Comparison of ENCODE assay signal across 9 mouse cellular contexts in genomic region chr1:132525832-132526231, GRCm38 (mm10). TPM values are rescaled to one million over a fixed set of nuclear protein-coding genes. Genes with fewer than 3 reads are reported as not detected.
DNase-seq lines count a peak whose midpoint lies in the region; ATAC-seq lines count a peak whose summit lies in the region.
"Had no signal": no experiment of that assay in that cellular context is flagged by ENCODE, and none has a peak within 500 bp of the region (broad histone marks: within the 10 kb centered on the region; RNA-seq: fewer than 3 reads in every experiment).

No protein-coding gene starts in this region.

- H3K9ac ChIP-seq in kidney, embryonic 14.5 days (ENCODE audit: low read depth, low read length): no peak overlapping the region
- no peak overlapping the region for H3K9ac ChIP-seq in intestine, embryonic 14.5 days (ENCODE audit: low read length)
- H3K9ac ChIP-seq: embryonic facial prominence, embryonic 15.5 days had no signal

- H3K4me3 ChIP-seq in kidney, embryonic 14.5 days (ENCODE audit: low read length): no peak overlapping the region
- H3K4me3 ChIP-seq in intestine, embryonic 14.5 days (ENCODE audit: low read depth, low read length): no peak overlapping the region
- no peak overlapping the region for H3K4me3 ChIP-seq in limb, embryonic 10.5 days
- H3K4me3 ChIP-seq: embryonic facial prominence, embryonic 15.5 days had no signal

- ATAC-seq in kidney, embryonic 14.5 days (ENCODE audit: low FRiP score, low TSS enrichment): no peak
- ATAC-seq in intestine, embryonic 14.5 days (replicated peaks; ENCODE audit: low FRiP score, low TSS enrichment, low read depth): no peak; the same call in 1 of the 2 replicates
- 0 out of 2 replicates have a peak, but pooled peaks have one; percentile 29 for ATAC-seq in monocyte, adult 5-6 weeks (replicated peaks; ENCODE audit: insufficient number of reproducible peaks, low FRiP score, low TSS enrichment, poor library complexity, severe bottlenecking)

- no peaks in the 10 kb centered on the region for H3K36me3 ChIP-seq in kidney, embryonic 14.5 days (ENCODE audit: control insufficient read depth, insufficient read depth, low read length)
- no peaks in the 10 kb centered on the region for H3K36me3 ChIP-seq in intestine, embryonic 14.5 days (ENCODE audit: control insufficient read depth, insufficient read depth, low read length)
- H3K36me3 ChIP-seq in limb, embryonic 10.5 days: no peaks in the 10 kb centered on the region
- H3K36me3 ChIP-seq: embryonic facial prominence, embryonic 15.5 days had no signal

- no peaks in the 10 kb centered on the region for H3K27me3 ChIP-seq in kidney, embryonic 14.5 days (ENCODE audit: control insufficient read depth, insufficient read depth, low read length)
- no peaks in the 10 kb centered on the region for H3K27me3 ChIP-seq in intestine, embryonic 14.5 days (replicated peaks; ENCODE audit: control insufficient read depth, insufficient read depth, low read length)
- peaks cover 23% of the 10 kb centered on the region for H3K27me3 ChIP-seq in limb, embryonic 10.5 days (ENCODE audit: low read depth, poor library complexity, severe bottlenecking)
- H3K27me3 ChIP-seq: embryonic facial prominence, embryonic 15.5 days had no signal

- no peak overlapping the region for H3K27ac ChIP-seq in kidney, embryonic 14.5 days (ENCODE audit: low read depth, low read length)
- H3K27ac ChIP-seq in intestine, embryonic 14.5 days (ENCODE audit: low read depth): no peak overlapping the region
- H3K27ac ChIP-seq in limb, embryonic 10.5 days: peak overlapping the region; percentile 84
- H3K27ac ChIP-seq: embryonic facial prominence, embryonic 15.5 days had no signal

- WGBS in kidney, embryonic 14.5 days: 5% methylated on average over 10 of the region's 10 CpGs
- WGBS in intestine, embryonic 14.5 days: 7% methylated on average over 10 of the region's 10 CpGs
- WGBS in limb, embryonic 10.5 days: 9% methylated on average over 10 of the region's 10 CpGs

- no peak overlapping the region for H3K4me2 ChIP-seq in kidney, embryonic 14.5 days (replicated peaks; ENCODE audit: low read depth, low read length)
- H3K4me2 ChIP-seq in intestine, embryonic 14.5 days (ENCODE audit: low read length): no peak overlapping the region
- H3K4me2 ChIP-seq: embryonic facial prominence, embryonic 15.5 days had no signal

- DNase-seq in kidney, adult 18-20 months: peak; percentile 51
- peak; percentile 36 for DNase-seq in c-Kit-positive CD71-positive TER-119-negative erythroid progenitor cells, embryonic 14.5 days (ENCODE audit: low read depth)
- DNase-seq in fibroblast of lung, adult 2 months (ENCODE audit: low read depth): peak; percentile 40
- peak; percentile 88 for DNase-seq in intestine, embryonic 14.5 days (ENCODE audit: low spot score)
- DNase-seq in limb, embryonic 10.5 days (ENCODE audit: low spot score): peak; percentile 83
- peak; percentile 36 to 45 for DNase-seq in spleen, postnatal 36 days (ENCODE audit: low spot score in 2 of 2)

- H3K9me3 ChIP-seq in kidney, embryonic 14.5 days (ENCODE audit: control insufficient read depth, low read length): no peaks in the 10 kb centered on the region
- no peaks in the 10 kb centered on the region for H3K9me3 ChIP-seq in intestine, embryonic 14.5 days (ENCODE audit: control insufficient read depth, low read length)
- no peaks in the 10 kb centered on the region for H3K9me3 ChIP-seq in limb, embryonic 10.5 days (replicated peaks)
- H3K9me3 ChIP-seq: embryonic facial prominence, embryonic 15.5 days had no signal

- H3K4me1 ChIP-seq in kidney, embryonic 14.5 days (ENCODE audit: control insufficient read depth, insufficient read depth, low read length): 0 out of 2 replicates have a peak, but pooled peaks cover 2% of the 10 kb centered on the region
- H3K4me1 ChIP-seq in intestine, embryonic 14.5 days (replicated peaks; ENCODE audit: control insufficient read depth, insufficient read depth, low read length): peaks cover 6% of the 10 kb centered on the region; the same call in 1 of the 2 replicates
- peaks cover 36% of the 10 kb centered on the region for H3K4me1 ChIP-seq in limb, embryonic 10.5 days

RNA-seq across cellular contexts. Expression of gene Cntn2, which starts 17.2 kb away (rescaled TPM):
- polyA plus RNA-seq in kidney, embryonic 14.5 days (2014; fragmentation: Nextera tagmentation; extraction: Ambion mirVana): 0.26 and 0.32 TPM in 2 replicates
- 0.32 and 1.2 TPM in 2 replicates for polyA plus RNA-seq in intestine, embryonic 14.5 days (2014; fragmentation: Nextera tagmentation; extraction: Ambion mirVana)
- polyA plus RNA-seq in limb, embryonic 10.5 days (2016; fragmentation: Nextera tagmentation; extraction: Ambion mirVana): 0.94 and 1.3 TPM in 2 replicates
- not detected in 3 replicates for total RNA-seq in monocyte, adult 5-6 weeks (2017)

RNA-seq across cellular contexts. Expression of gene Tmem81, which starts 19.8 kb away (rescaled TPM):
- 1.1 and 2.1 TPM in 2 replicates for polyA plus RNA-seq in kidney, embryonic 14.5 days (2014; fragmentation: Nextera tagmentation; extraction: Ambion mirVana)
- polyA plus RNA-seq in intestine, embryonic 14.5 days (2014; fragmentation: Nextera tagmentation; extraction: Ambion mirVana): 1.6 and 2.1 TPM in 2 replicates
- 1.5 and 1.7 TPM in 2 replicates for polyA plus RNA-seq in limb, embryonic 10.5 days (2016; fragmentation: Nextera tagmentation; extraction: Ambion mirVana)
- total RNA-seq in monocyte, adult 5-6 weeks (2017): 7.1 to 12.8 TPM (median 10.7 TPM) in 3 replicates

RNA-seq across cellular contexts. Expression of gene Rbbp5, which starts 48.7 kb away (rescaled TPM):
- 27.9 and 47.3 TPM in 2 replicates for polyA plus RNA-seq in kidney, embryonic 14.5 days (2014; fragmentation: Nextera tagmentation; extraction: Ambion mirVana)
- polyA plus RNA-seq in intestine, embryonic 14.5 days (2014; fragmentation: Nextera tagmentation; extraction: Ambion mirVana): 40.3 and 44.2 TPM in 2 replicates
- polyA plus RNA-seq in limb, embryonic 10.5 days (2016; fragmentation: Nextera tagmentation; extraction: Ambion mirVana): 59.4 and 66.8 TPM in 2 replicates
- 43.2 to 84.5 TPM (median 75.7 TPM) in 3 replicates for total RNA-seq in monocyte, adult 5-6 weeks (2017)

Comparison
In these comparisons a context has a peak if more than half of its experiments do, and no peak if none do; other contexts are left out.
1. DNase-seq: peak in every context shown above with its lines; median percentile 88 in intestine, embryonic 14.5 days; 83 in limb, embryonic 10.5 days; 51 in kidney, adult 18-20 months; 40 in spleen, postnatal 36 days; 40 in fibroblast of lung, adult 2 months; 36 in c-Kit-positive CD71-positive TER-119-negative erythroid progenitor cells, embryonic 14.5 days.